Mouse (Mus musculus) hindbrain, embryonic 13.5 days (tissue): ENCODE data around the gene Atp8a2. TPM values are rescaled to one million over a fixed set of nuclear protein-coding genes. Genes with fewer than 3 reads are reported as not detected.

ENCODE experiments used
- ATAC-seq: fragments of 200-750 bp; cut with Nextera tagmentation; 2 replicates; pipeline ENCODE4 v1.8.0; 2017; ENCODE audit warnings: moderate TSS enrichment; ENCODE audit not compliant: low FRiP score
- H3K27ac ChIP-seq: fragments of 300-500 bp; sonication (generic); 2 replicates; pipeline ENCODE4 v1.5.1; 2015; ENCODE audit warnings: inconsistent platforms, mild to moderate bottlenecking, moderate library complexity
- H3K27me3 ChIP-seq: fragments of 300-500 bp; sonication (generic); 2 replicates; pipeline ENCODE4 v1.6.1; 2015; ENCODE audit warnings: mild to moderate bottlenecking, inconsistent platforms
- H3K36me3 ChIP-seq: fragments of 300-500 bp; sonication (generic); 2 replicates; pipeline ENCODE4 v1.6.1; 2015; ENCODE audit warnings: mild to moderate bottlenecking, inconsistent platforms
- H3K4me1 ChIP-seq: fragments of 300-500 bp; sonication (generic); replicated peaks from 2 replicates; pipeline ENCODE4 v1.6.1; 2015; ENCODE audit warnings: inconsistent platforms
- H3K4me2 ChIP-seq: fragments of 300-500 bp; sonication (generic); 2 replicates; pipeline ENCODE4 v1.6.1; 2015; ENCODE audit warnings: inconsistent platforms, mild to moderate bottlenecking, moderate library complexity
- H3K4me3 ChIP-seq: fragments of 300-500 bp; sonication (generic); 2 replicates; pipeline ENCODE4 v1.5.1; 2015; ENCODE audit warnings: mild to moderate bottlenecking, inconsistent platforms
- H3K9ac ChIP-seq: fragments of 300-500 bp; sonication (generic); 2 replicates; pipeline ENCODE4 v1.6.1; 2015; ENCODE audit warnings: mild to moderate bottlenecking, inconsistent platforms
- H3K9me3 ChIP-seq: fragments of 300-500 bp; sonication (generic); 2 replicates; pipeline ENCODE4 v1.6.1; 2016; ENCODE audit warnings: inconsistent platforms
- WGBS: fragments of 180-500 bp; shearing (Covaris S2); methylation state at CpG from one replicate; pipeline ENCODE4 v1.1.7; 2015; 5-methylcytosine and 5-hydroxymethylcytosine counted together
- polyA plus RNA-seq: library from polyadenylated mRNA; unstranded; fragments of >200 nt; fragmentation: Nextera tagmentation; extraction: Ambion mirVana; gene quantifications from 2 replicates; pipeline ENCODE4 v1.2.1, GENCODE M21; 2015

Atp8a2 gene
- polyA plus RNA-seq, 1 experiment from 2014 or later = 33.6 TPM

DNA sequence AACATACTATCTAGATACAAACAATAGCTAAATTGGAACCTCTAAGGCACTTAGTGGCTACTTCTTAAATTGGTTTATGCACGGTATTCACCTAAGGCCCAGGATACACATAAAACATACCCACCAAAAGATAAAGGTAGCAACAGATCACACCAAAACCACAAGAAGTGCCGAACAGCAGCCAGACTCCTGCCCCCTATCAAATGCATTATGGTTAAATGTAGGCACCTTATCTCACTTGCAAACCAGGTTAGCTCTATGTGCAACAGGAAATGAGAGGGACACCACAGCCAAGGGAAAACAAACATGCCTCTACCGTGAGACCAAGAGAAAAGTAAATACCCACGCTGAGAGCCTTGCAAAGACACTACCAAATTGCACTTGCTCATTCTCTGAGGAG lies 124.5 kb downstream of the Atp8a2 start:
- 93% methylated on average over 4 of the region's 4 CpGs for WGBS
- H3K27me3 ChIP-seq = no peaks in the 10 kb centered on the region
- H3K4me2 ChIP-seq = no peak overlapping the region
- no peak overlapping the region for H3K9ac ChIP-seq
- ATAC-seq = no peak
- H3K4me1 ChIP-seq = no peaks in the 10 kb centered on the region; the same call in 1 of the 2 replicates
- no peak overlapping the region for H3K4me3 ChIP-seq
- no peaks in the 10 kb centered on the region for H3K9me3 ChIP-seq
- H3K36me3 ChIP-seq = no peaks in the 10 kb centered on the region
- no peak overlapping the region for H3K27ac ChIP-seq

DNA sequence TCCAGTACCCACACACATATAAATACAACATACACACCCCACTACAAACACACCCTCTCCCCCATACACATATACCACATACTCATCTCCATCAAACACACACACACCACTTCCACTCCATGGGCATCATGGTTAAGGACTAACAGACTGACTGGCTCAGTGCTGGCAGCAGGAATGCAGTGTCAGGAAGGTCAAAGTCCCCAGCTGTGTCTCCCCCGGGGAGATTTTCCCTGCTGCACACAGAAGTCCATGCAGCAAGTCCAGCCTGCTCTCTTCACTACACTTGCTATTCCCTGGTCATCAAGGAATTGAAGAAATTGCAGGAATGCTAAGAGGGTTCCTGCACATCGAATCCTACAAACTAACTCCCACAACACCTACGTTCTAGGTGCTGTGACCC lies 131.8 kb downstream of the Atp8a2 start:
- Histone ChIP-seq H3K4me3 (no peak overlapping the region), H3K36me3 (no peaks in the 10 kb centered on the region), H3K4me1 (no peaks in the 10 kb centered on the region), H3K27me3 (no peaks in the 10 kb centered on the region), H3K9me3 (no peaks in the 10 kb centered on the region), H3K4me2 (no peak overlapping the region), H3K27ac (no peak overlapping the region), H3K9ac (no peak overlapping the region)
- ATAC-seq = no peak
- WGBS = 78% methylated on average over 3 of the region's 3 CpGs

DNA sequence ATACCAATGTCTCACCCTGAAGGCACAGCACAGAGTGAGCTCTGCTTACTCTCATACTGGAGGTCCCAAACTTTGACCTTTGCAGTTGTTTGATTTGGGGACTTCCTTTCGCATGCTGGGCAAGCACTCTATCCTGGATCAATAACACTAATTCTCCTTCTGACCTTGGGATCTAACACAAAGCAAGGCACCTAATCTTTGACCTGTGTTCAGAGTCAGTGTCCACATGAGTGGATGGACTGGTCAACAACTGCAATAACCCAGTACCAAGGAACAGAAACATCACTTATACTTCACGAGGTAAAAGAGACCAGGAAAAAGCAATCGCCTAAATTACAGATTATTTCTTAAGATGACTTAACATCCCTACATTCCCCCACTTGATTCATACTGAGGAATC lies 136.0 kb downstream of the Atp8a2 start:
- H3K36me3 ChIP-seq = no peaks in the 10 kb centered on the region
- H3K4me1 ChIP-seq = no peaks in the 10 kb centered on the region

DNA sequence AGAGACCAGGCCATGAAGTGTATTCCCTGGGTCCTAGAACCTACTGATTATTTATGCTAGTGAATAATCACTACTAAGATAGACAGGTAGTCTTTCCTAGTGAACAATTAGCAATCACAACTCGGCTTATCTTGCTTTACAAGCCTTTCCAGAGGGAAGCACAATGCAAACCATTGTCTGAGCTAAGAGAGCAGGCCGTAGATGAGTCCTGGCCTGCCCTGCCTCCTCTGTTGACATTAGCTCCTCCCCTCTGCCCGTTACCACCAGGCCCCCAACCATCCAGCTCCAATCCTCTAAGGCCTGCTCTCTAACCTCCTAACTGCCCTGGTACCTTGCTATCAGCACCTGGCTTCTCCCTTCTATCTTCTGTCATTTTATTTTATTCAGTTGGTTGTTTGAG lies 138.1 kb downstream of the Atp8a2 start:
- H3K4me3 ChIP-seq = no peak overlapping the region
- no peak overlapping the region for H3K9ac ChIP-seq
- 44% methylated on average over 3 of the region's 3 CpGs for WGBS
- no peaks in the 10 kb centered on the region for H3K4me1 ChIP-seq
- H3K36me3 ChIP-seq = no peaks in the 10 kb centered on the region
- no peaks in the 10 kb centered on the region for H3K27me3 ChIP-seq
- no peak for ATAC-seq
- no peak overlapping the region for H3K27ac ChIP-seq
- H3K4me2 ChIP-seq = no peak overlapping the region
- no peaks in the 10 kb centered on the region for H3K9me3 ChIP-seq

More for the DNA sequence above, 136.0 kb downstream of the Atp8a2 start:
- Histone ChIP-seq H3K27me3 (no peaks in the 10 kb centered on the region), H3K4me2 (no peak overlapping the region), H3K9ac (no peak overlapping the region), H3K27ac (no peak overlapping the region), H3K9me3 (no peaks in the 10 kb centered on the region), H3K4me3 (no peak overlapping the region)
- 85% methylated on average over 3 of the region's 3 CpGs for WGBS
- no peak for ATAC-seq

DNA sequence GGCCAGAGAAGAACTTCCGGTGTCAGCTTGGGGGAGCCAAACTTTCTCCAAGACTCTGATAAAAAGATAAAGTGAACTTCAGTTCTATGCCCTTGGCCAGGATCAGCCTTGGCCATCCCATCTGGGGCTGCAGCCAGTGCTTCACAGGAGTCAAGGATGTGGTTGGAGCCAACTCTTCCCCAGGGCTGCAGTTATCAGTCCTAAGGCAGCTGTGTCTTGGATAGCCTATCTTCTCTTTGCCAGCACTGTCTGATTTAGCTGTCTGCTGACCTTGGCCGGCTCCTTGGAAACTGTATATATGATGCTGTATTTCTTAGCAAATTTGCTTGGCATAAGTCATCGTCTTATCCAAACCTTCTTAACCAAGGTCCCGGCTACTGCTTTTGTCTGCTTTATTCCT lies 141.7 kb downstream of the Atp8a2 start:
- H3K9ac ChIP-seq = no peak overlapping the region
- no peaks in the 10 kb centered on the region for H3K27me3 ChIP-seq
- WGBS = 89% methylated on average over 4 of the region's 4 CpGs
- no peaks in the 10 kb centered on the region for H3K36me3 ChIP-seq
- no peak overlapping the region for H3K4me3 ChIP-seq
- no peak overlapping the region for H3K4me2 ChIP-seq
- no peaks in the 10 kb centered on the region for H3K9me3 ChIP-seq
- no peak overlapping the region for H3K27ac ChIP-seq
- H3K4me1 ChIP-seq = no peaks in the 10 kb centered on the region
- ATAC-seq = no peak

DNA sequence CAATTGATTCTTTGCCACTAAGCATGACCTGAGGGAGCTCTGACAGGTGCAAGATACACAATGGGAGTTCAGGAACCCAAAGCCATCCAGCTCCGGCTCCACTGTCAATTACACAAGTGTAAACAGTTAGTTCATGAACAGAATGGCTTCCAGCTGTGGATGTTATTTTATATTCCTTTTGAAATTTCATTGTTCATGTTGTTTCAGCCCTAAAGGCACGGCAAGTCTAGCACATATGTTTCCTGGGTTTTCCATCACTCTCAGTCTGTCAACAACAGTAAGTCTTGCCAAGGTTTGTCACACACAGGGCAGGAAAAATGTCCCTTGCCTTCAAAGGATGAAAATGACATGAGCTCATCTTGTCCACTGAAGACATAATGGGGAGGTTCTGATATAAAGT lies 166.3 kb downstream of the Atp8a2 start:
- H3K4me3 ChIP-seq = no peak overlapping the region
- no peaks in the 10 kb centered on the region for H3K27me3 ChIP-seq
- WGBS = 75% methylated on average over 2 of the region's 2 CpGs
- H3K4me1 ChIP-seq = no peaks in the 10 kb centered on the region
- peaks cover 30% of the 10 kb centered on the region for H3K36me3 ChIP-seq
- no peak overlapping the region for H3K9ac ChIP-seq
- ATAC-seq = no peak
- H3K4me2 ChIP-seq = no peak overlapping the region
- H3K27ac ChIP-seq = no peak overlapping the region
- no peaks in the 10 kb centered on the region for H3K9me3 ChIP-seq

DNA sequence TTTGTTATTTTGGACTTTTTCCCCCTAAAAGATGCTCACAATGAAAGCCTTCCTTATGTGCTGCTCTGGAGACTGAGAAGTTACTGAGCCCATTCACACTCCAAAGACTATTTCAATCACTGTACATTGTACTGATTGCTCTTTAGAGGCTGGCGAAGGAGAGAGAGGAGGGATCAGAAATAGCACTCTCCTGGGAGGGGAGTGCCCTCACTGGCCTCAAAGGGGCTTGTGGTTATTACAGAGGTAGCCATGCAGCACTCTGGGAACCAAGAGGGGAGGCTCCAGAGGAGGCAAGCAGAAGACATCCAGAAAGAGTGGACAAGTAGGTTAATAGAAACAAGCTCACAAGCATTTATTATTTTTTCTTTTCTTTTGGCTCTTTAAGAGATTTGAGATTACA lies 169.8 kb downstream of the Atp8a2 start:
- Histone ChIP-seq H3K27ac (no peak overlapping the region), H3K9me3 (no peaks in the 10 kb centered on the region), H3K4me2 (no peak overlapping the region), H3K4me3 (no peak overlapping the region), H3K9ac (no peak overlapping the region), H3K4me1 (no peaks in the 10 kb centered on the region), H3K27me3 (no peaks in the 10 kb centered on the region), H3K36me3 (peaks cover 21% of the 10 kb centered on the region)
- WGBS = 76% methylated on average over 1 of the region's 1 CpGs
- ATAC-seq = no peak

DNA sequence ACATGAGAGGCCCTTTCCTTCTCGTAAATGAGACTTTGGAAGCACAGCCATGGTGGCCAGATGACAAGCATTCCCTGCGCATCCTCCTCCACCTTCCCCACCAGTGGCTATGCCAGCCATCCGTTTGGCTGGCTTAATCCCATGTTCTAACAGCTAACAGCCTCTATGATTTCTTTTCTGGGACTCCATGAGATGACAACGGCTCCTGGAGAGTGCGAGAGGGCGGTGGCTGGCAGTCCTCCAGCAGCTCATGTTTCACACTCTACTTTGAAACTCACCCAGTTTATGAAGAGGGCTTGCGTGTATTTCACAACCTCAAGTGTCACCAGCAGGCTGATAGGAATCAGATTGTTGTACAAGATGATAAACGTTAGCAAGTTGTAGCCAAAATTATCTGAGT lies 170.3 kb downstream of the Atp8a2 start:
- Histone ChIP-seq H3K27ac (no peak overlapping the region), H3K4me3 (no peak overlapping the region), H3K36me3 (peaks cover 22% of the 10 kb centered on the region), H3K4me2 (no peak overlapping the region), H3K27me3 (no peaks in the 10 kb centered on the region), H3K9ac (no peak overlapping the region), H3K9me3 (no peaks in the 10 kb centered on the region), H3K4me1 (no peaks in the 10 kb centered on the region)
- no peak for ATAC-seq
- 82% methylated on average over 8 of the region's 8 CpGs for WGBS

DNA sequence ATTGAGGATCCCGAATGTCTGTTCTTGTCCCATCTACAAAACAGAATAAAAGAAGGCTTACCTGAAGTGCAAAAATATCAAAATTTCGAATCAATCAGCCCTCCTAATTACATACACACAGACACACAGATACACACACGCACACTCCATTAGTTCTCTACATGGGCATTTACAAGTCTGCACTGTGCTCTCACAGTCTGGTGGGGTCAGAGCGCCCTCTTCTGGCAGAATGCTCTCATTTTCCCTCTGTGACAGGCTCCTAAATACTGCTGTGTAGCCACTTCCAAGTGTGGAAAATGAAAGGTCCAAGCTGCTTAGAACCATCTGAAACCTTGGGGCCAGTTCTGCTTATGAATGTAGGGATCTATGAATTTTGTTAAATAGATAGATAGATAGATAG lies 181.1 kb downstream of the Atp8a2 start:
- 27% methylated on average over 4 of the region's 4 CpGs for WGBS
- Histone ChIP-seq H3K4me2 (no peak overlapping the region), H3K4me3 (no peak overlapping the region), H3K9ac (no peak overlapping the region), H3K27ac (no peak overlapping the region), H3K9me3 (no peaks in the 10 kb centered on the region), H3K27me3 (peaks cover 4% of the 10 kb centered on the region), H3K4me1 (no peaks in the 10 kb centered on the region), H3K36me3 (peaks cover 25% of the 10 kb centered on the region)
- peak; percentile 90 for ATAC-seq

DNA sequence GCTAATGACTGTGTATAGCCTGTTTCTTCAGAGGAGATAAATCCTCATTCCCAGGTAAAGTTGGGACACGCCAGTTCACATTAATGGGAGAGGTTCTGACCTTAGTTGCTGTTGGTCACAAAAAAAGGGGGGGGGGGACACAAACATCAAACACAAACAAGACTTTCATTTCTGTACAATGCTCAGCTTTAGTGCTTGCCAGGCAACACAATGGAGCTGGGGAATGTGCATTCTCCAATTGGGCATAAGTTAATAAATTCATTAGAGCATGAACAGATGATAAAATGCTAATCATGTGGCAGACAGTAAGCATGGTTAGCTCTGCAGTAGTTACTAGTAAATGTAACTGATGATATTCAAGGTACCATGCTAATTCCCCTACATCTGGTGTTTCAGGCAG lies 195.2 kb downstream of the Atp8a2 start:
- ATAC-seq = no peak
- no peak overlapping the region for H3K9ac ChIP-seq
- WGBS = 62% methylated on average over 1 of the region's 1 CpGs
- H3K4me2 ChIP-seq = no peak overlapping the region
- no peaks in the 10 kb centered on the region for H3K27me3 ChIP-seq
- H3K4me1 ChIP-seq = no peaks in the 10 kb centered on the region
- H3K9me3 ChIP-seq = no peaks in the 10 kb centered on the region
- no peak overlapping the region for H3K27ac ChIP-seq
- H3K36me3 ChIP-seq = peaks cover 28% of the 10 kb centered on the region
- H3K4me3 ChIP-seq = no peak overlapping the region

DNA sequence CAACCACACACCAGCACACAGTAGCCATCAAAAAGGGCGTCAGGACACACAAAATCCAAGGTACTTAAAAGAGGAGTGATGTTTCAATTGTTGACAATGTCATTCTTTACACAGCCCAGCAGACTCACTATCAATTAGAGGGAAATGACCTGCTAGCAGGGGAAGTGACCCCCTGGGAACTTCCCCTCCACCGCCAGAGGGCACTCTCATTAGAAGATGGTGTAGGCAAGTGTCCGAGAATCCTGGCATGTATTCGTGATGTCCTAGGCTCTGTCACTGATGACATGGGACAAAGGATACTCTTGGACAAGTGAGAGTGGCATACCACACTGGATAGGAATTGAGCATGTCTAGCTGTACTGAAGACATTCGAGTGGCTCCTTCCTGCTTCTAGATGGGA lies 208.1 kb downstream of the Atp8a2 start:
- Histone ChIP-seq H3K36me3 (no peaks in the 10 kb centered on the region), H3K9ac (no peak overlapping the region), H3K27ac (no peak overlapping the region), H3K27me3 (no peaks in the 10 kb centered on the region), H3K4me2 (no peak overlapping the region), H3K4me1 (no peaks in the 10 kb centered on the region), H3K9me3 (no peaks in the 10 kb centered on the region), H3K4me3 (no peak overlapping the region)
- 52% methylated on average over 5 of the region's 5 CpGs for WGBS
- ATAC-seq = no peak

DNA sequence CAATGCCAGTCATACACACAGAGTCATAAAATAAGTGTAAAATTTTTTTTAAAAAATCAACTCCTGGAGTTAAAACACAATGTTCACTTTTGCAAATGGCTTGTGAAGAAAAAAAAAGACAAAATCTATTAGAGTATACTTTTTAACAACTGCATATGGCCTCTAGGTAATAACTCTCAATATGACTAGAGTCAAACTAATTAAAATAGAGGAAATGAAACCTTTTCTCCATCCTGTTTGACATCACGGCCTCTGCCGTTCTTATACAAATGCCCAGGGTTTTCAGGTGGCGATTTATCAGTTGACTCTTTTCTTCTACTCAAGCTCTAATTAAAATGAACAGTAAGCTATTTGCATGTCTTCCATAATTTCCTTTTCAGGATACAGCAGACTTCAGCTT lies 209.0 kb downstream of the Atp8a2 start:
- no peaks in the 10 kb centered on the region for H3K4me1 ChIP-seq
- H3K36me3 ChIP-seq = no peaks in the 10 kb centered on the region
- no peaks in the 10 kb centered on the region for H3K9me3 ChIP-seq
- WGBS = 70% methylated on average over 3 of the region's 3 CpGs
- no peak overlapping the region for H3K27ac ChIP-seq
- no peak overlapping the region for H3K9ac ChIP-seq
- no peak overlapping the region for H3K4me2 ChIP-seq
- H3K4me3 ChIP-seq = no peak overlapping the region
- H3K27me3 ChIP-seq = no peaks in the 10 kb centered on the region
- no peak for ATAC-seq

DNA sequence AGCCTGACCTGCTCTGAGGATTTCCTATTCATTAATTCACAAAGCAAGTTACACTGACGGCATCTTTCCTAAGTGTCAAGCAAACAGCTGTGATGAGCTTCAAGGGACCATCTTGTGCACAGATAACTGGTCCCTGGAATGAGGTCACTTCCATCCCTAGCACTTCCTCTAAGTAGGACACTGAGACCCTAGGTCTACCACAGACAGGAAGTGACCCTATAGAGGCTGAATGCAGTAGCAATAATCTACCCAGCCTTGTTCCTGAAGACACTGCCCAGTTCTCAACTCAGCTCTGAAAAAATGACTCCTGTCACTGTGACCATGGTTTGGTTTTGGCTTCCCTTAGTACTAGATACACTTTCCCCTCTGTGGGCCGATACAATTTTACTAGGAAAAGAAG lies 219.0 kb downstream of the Atp8a2 start:
- WGBS = 46% methylated on average over 2 of the region's 2 CpGs
- Histone ChIP-seq H3K4me2 (no peak overlapping the region), H3K36me3 (no peaks in the 10 kb centered on the region), H3K9me3 (no peaks in the 10 kb centered on the region), H3K4me3 (no peak overlapping the region), H3K27me3 (no peaks in the 10 kb centered on the region), H3K27ac (no peak overlapping the region), H3K9ac (no peak overlapping the region), H3K4me1 (no peaks in the 10 kb centered on the region)
- no peak for ATAC-seq

DNA sequence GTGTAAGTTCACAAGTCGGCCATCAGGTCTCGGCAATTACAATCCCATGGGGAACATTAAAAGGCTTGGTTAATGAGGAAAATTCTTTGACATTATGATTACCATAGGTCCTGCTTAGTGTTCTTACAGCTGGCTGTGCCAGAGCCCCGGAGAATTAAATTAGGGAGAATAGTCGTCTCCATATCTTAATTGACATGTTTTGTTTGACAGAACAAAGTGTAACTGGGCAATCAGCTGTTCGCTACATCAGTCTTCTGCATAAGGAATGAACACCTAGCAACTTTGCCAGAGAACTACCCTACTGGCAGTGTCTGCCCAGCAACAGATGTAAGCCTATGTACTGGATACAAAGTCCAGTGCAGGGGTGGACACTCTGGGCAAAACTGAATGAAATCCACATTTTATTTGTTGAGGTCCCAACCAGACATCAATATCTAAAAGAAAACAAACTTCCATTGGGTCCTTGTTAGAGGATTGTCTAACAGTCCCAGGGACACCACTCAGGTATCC lies 225.7 kb downstream of the Atp8a2 start:
- ATAC-seq = no peak
- Histone ChIP-seq H3K4me3 (no peak overlapping the region), H3K27me3 (no peaks in the 10 kb centered on the region), H3K36me3 (no peaks in the 10 kb centered on the region), H3K27ac (no peak overlapping the region), H3K4me1 (peaks cover 24% of the 10 kb centered on the region), H3K4me2 (no peak overlapping the region), H3K9me3 (no peaks in the 10 kb centered on the region), H3K9ac (no peak overlapping the region)
- 54% methylated on average over 5 of the region's 5 CpGs for WGBS
